Mouse (Mus musculus): ENCODE measurements around the gene Pcolce2.

DNA sequence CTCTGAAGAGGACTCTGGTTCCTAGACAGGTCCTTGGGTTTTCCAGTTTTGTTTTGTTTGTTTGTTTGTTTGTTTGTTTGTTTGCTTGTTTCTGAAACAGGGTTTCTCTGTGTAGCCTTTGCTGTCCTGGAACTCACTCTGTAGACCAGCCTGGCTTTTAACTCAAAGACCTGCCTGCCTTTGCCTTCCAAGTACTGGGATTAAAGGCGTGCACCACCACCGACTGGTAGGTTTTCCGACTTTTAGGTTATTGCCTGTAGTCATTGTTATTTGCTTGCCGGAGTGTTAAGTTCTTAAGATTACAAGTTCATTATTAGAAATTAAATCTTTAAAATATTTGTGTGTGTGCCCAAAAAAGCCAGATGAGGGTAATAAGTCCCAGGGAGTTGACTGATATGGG is 1.0 kb upstream of the Pcolce2 start:
- TF ChIP-seq CTCF (IDR thresholded peaks at IDR 0.05; ENCODE audit: borderline replicate concordance, insufficient read depth, low read depth, low read length), result no peak
- TF ChIP-seq POLR2A (IDR thresholded peaks at IDR 0.05; ENCODE audit: borderline replicate concordance, insufficient read depth, low read length), result no peak
